Mouse (Mus musculus) megakaryocyte, adult 5-6 weeks (primary cell): ENCODE measurements around the gene Tldc1. TPM values are rescaled to one million over a fixed set of nuclear protein-coding genes. Genes with fewer than 3 reads are reported as not detected.

Experiments
- ATAC-seq: 2 replicates; pipeline ENCODE4 v1.8.0; 2016; ENCODE audit warnings: mild to moderate bottlenecking, inconsistent platforms; ENCODE audit not compliant: poor library complexity, severe bottlenecking
- total RNA-seq, 2 experiments: library from RNA; stranded (forward) in 1 of 2; stranded (reverse) in 1 of 2; fragments of 153-499, 151-499 nt in 1 of 2; fragments of 221-1000, 200-1000 nt in 1 of 2; gene quantifications; 2 replicates each; pipeline versions ENCODE4 v1.2.3 to v1.2.4; 2015 to 2017

Gene Tldc1
- total RNA-seq, 2 experiments from 2014 or later, result 2.6 to 2.9 TPM

DNA sequence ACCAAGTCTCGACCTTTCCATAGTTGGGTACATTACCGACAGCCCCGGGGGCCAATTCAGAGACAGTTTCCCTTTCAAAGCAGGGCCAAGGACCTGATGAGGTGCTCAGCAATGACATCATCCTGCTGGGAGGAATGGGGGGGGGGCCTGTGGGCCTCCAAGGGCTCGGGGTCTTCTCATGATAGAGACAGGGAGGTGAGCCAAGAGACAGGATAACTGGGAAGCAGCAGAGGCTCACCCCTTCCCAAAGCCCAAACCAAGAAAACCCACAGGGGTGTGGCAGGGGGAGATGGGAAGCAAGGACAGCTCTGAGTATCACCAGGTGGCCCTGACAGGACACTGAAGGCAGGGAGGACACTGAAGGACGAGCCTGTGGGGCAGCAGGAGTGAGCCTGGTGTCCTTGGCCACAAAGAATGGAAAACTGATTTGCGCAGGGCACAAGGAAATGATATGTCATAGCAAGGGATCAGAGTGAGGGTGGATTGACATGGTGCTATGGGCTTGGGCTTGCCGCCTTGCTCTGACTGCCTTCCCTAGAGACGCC, 49.8 kb downstream of the Tldc1 start:
- ATAC-seq, result no peak

DNA sequence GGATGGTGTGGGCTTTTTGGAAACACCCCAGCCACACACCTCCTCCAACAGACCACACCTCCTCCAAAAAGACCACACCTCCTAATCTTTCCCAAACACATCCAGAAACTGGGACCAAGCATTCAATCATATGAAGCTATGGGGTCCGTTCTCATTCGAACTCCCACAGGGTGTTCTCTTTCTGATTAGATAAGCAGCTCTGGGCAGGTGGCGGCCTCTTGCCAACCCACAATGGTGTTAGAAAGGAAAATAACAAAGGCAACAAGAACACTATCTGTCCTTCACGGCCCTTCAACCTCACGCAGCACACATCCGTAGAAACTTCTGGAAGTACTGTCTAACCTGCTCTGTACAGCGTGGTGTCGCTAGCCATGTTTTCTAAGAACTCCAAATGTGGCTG, 51.1 kb downstream of the Tldc1 start:
- ATAC-seq, result no peak

DNA sequence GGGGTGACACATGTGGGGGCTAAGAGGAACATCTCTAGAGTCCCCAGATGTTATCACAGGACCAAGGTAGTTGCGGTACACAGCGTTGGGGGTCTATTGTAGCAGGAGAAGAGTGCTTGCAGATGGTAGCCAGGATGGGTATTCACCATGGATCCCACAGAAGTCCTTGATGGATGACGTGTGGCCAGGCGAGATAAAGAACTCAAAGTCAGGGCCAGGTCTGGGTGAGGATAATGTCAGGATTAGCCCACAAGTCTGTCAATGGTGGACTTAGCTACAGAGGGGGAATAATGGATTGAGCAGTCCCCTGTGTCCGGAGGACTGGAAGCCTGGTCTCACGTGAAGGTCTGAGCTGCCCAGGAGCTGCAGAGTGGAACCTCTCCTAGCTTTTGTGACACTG, 53.6 kb downstream of the Tldc1 start:
- ATAC-seq, result no peak

DNA sequence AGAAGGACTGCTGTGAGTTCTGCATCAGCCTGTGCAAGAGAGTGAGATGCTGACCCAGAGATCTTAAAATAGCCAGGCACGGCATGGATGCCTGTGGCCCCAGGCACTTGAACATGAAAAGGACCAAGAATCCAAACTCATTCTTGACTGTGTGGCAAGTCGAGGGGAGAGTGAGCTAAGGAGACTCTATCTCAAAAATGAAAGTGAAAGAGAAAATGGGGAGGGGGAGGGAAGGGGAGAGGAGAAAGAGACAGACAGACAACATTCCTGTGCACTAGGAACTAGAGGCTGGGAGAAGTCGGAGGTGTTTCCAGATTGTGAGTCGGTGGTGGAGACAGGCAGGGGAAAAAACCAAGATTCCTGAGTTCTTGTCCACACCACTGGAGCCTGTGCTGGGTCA, 54.5 kb downstream of the Tldc1 start:
- ATAC-seq, result no peak

DNA sequence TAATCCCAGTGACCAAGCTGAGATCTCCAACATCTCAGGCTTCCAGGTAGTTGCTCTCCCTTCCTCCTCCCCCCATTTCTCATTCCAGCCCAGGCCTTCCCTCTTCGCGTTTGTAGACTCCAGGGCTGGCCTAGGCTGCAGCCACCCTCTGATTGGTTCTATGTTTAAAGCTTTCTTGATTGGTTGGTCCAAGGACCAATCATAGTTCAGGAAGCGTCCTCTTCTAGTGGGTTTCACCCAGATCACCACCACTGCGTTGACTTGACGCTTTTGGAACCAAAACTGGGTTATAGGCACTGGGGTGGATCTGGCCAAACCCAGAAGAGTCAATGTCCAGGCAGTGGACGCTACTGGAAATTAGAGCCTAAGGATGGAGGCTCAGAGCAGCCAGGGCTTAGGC, 55.9 kb downstream of the Tldc1 start:
- ATAC-seq, result no peak

DNA sequence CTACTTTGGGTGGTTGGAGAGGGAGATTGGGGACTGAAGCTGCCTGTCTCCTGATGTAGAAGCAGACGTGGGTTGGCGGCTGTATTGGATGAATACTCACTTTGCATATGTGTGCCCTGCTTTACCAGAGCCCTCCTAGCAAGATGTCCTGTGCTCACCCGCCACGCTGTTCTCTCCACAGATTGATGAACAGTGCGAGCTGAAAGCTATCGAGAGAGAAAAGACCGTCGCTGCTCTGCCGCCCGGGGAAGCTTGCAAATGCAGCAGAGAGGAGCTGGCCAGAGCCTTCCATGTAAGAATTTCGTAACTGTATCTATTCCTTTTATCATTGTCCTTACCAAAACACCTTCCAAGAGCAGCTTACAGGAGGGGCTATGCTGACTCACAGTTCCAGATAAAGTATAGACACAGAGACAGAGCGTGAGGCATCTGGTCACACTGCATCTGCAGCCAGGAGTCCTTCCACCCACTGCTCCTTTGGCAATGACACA, 59.2 kb downstream of the Tldc1 start:
- ATAC-seq, result no peak

DNA sequence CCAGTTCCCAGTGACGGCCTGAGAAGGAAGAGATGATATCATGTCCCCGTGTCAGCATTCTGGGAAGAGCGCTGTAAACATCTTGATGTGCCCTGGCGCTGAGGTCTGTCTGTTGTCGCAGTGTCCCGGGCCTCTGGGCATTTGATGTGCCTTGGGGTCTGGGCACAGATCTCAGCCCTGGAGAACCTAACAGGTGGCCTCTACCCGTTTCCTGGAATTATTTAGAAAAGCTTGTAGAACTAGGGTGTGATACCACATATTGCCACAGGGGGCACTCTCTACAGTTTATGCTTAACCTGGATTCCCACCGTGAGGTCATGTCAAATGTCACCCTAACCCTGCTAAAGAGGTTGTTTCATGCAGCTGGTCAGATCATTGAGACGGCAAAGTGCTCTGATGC, 60.5 kb downstream of the Tldc1 start:
- ATAC-seq, result peak; percentile 76

DNA sequence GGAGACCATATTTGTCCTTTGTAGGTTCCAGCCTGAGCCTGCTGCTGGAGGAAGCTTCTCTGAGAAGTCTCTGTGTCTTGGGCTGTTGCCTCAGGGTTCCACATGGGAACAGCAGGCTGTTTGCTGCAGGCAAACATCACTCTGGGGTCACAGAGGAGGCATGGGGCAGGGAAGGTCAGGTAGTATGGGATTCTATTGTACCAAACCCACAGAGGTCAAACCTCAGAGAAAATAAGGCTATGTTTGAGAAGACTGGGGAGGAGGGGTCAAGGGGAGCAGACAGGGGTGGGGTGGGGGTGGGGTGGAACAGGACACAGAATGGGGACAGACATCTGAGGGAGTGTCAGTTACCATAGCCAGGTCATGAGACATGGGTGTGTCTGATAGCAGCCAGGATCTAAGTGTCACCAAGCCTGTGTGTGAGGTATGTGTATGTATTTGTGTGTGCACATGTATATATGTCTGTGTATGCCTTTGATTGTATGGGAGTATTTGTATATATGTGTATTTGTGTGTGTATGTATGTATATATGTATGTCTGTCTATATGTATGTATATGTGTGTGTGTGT, 61.4 kb downstream of the Tldc1 start:
- ATAC-seq, result no peak

DNA sequence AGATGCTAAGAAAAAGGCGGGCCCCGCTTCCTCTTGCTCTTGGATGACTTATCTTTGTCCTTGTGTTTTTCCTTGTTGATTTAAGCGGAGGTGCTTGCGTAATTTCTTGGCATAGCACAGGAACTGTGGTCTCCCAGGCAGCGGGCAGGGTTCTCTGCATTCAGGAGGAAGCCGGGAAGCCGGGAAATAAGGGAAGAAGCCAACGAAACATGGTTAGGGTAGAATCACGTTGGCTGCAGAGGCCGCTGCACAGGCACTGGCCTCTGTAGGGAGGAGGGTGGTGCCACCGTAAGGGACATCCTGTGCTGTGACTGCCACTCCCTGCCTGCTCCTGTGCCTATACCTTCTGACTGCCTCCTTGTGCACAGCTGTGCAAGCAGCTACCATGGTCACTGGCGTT, 63.0 kb downstream of the Tldc1 start:
- ATAC-seq, result no peak

DNA sequence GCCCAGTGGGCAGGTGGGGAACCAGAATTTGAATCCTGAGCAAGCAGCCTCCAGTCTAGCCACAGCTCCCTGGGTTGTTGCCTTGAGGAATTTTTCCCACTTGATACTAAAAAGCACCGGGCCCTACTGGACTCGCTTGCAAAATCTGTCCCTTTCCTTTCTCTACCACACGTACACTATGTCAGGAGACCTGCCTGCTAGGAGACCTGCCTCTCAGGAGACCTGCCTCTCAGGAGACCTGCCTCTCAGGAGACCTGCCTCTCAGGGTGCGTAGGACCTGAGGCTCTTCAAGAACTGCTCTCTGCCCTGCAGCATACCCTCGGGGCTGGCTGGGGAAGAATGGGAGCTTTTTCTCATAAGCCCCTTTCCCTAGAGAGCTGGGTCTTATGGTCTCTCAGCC, 64.8 kb downstream of the Tldc1 start:
- no peak for ATAC-seq

DNA sequence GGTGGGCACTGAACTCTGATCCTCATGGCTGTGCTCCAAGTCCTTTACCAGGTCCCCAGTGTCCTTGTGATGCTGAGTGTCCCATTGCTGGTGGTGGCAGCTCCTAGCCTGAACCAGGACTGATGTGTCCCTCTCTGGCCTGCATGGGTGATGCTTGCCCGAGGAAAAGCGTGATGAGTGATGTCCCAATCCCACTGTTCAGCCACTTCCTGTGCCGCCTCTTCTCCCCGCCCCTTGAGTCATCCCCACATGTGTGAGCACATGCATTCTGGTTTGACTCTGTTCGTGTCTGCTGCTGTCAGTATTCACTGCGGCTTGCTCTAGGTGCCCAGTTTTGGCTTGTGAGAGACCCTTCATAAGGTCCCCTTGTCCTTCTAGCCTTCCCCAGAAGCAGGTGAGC, 66.0 kb downstream of the Tldc1 start:
- ATAC-seq, result peak; percentile 83

Other genes starting within 250 kb of the Tldc1 start
- gene Mbtps1, start 219.7 kb downstream of the Tldc1 start, total RNA-seq (2015), result 27.4 and 32.8 TPM in 2 replicates
- gene Mbtps1, start 219.7 kb downstream of the Tldc1 start, total RNA-seq (2017), result 28.5 and 33.7 TPM in 2 replicates
- gene Hsdl1, start 203.2 kb downstream of the Tldc1 start, total RNA-seq (2015), result 9.1 and 11.5 TPM in 2 replicates
- 32.3 and 40.9 TPM in 2 replicates for gene Hsdl1, start 203.2 kb downstream of the Tldc1 start, total RNA-seq (2017)
- gene Dnaaf1, start 203.2 kb downstream of the Tldc1 start, total RNA-seq (2015), result not detected in 2 replicates
- gene Dnaaf1, start 203.2 kb downstream of the Tldc1 start, total RNA-seq (2017), result 0.33 TPM in 1 of 2 replicates, not detected in the other
- gene Taf1c, start 173.2 kb downstream of the Tldc1 start, total RNA-seq (2015), result 2.5 and 3.1 TPM in 2 replicates
- 5.5 and 5.8 TPM in 2 replicates for gene Taf1c, start 173.2 kb downstream of the Tldc1 start, total RNA-seq (2017)
- not detected in 2 replicates for gene Adad2, start 165.7 kb downstream of the Tldc1 start, total RNA-seq (2015)
- gene Adad2, start 165.7 kb downstream of the Tldc1 start, total RNA-seq (2017), result not detected in 2 replicates
- gene Kcng4, start 142.7 kb downstream of the Tldc1 start, total RNA-seq (2015), result not detected in 2 replicates
- not detected in 2 replicates for gene Kcng4, start 142.7 kb downstream of the Tldc1 start, total RNA-seq (2017)
- gene Wfdc1, start 112.1 kb downstream of the Tldc1 start, total RNA-seq (2015), result not detected in 2 replicates
- not detected in 2 replicates for gene Wfdc1, start 112.1 kb downstream of the Tldc1 start, total RNA-seq (2017)
- not detected in 2 replicates for gene Atp2c2, start 78.4 kb downstream of the Tldc1 start, total RNA-seq (2015)
- not detected in 2 replicates for gene Atp2c2, start 78.4 kb downstream of the Tldc1 start, total RNA-seq (2017)
- gene Cotl1, start 62.1 kb upstream of the Tldc1 start, total RNA-seq (2015), result 526 and 619 TPM in 2 replicates
- 490 and 532 TPM in 2 replicates for gene Cotl1, start 62.1 kb upstream of the Tldc1 start, total RNA-seq (2017)
- gene Klhl36, start 83.8 kb upstream of the Tldc1 start, total RNA-seq (2015), result 2.7 and 5.5 TPM in 2 replicates
- gene Klhl36, start 83.8 kb upstream of the Tldc1 start, total RNA-seq (2017), result 8.5 and 9.2 TPM in 2 replicates
- gene Usp10, start 131.9 kb upstream of the Tldc1 start, total RNA-seq (2015), result 24.9 and 31.9 TPM in 2 replicates
- gene Usp10, start 131.9 kb upstream of the Tldc1 start, total RNA-seq (2017), result 13.3 and 20.1 TPM in 2 replicates
- gene Gm20388, start 132.4 kb upstream of the Tldc1 start, total RNA-seq (2015), result 7.6 and 12.8 TPM in 2 replicates
- gene Gm20388, start 132.4 kb upstream of the Tldc1 start, total RNA-seq (2017), result 10.6 and 15.5 TPM in 2 replicates
- 6.4 and 8.8 TPM in 2 replicates for gene Crispld2, start 214.0 kb upstream of the Tldc1 start, total RNA-seq (2015)
- 7.8 and 10.5 TPM in 2 replicates for gene Crispld2, start 214.0 kb upstream of the Tldc1 start, total RNA-seq (2017)